Mouse (Mus musculus): Measurements from ENCODE around the gene Tmem212.
"Not testable (repeated sequence)": the region's sequence is repeated elsewhere in the genome, so short reads cannot be mapped to it uniquely, and the experiment has no call there.

The Tmem212 gene

DNA sequence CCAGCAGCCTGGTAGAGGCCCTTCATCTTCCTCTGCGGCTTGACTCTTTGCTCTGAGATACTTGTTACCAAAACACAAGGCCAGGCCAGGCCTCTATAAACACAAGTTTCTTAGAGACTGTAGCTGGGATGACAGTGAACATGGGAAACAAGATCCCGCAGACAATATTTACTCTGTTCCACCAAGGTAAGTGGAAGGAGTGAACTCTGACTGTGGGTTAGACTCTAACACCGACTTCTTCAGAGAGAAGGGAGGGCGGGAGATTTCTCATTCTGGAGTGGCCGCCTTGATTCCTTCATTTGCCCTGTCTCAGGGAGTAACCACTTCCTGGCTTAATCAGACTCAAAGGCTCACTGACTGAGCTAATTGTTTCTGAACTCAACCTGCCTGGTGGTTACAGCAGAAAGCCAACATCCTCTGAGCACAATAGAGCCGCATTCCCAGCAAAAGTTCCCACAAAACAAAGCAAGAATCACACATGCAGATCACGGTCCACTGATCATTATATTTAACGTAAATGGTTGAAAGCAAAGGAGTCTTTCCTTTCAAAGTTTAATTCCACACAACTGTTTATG is at the start of gene Tmem212:
Gene Tmem212, minus strand, starts transcription at position 51 of the 575 bp plus-strand sequence.
- no peak for DNase-seq (ENCODE audit: low read depth, low spot score)

GRCm38 (mm10) chr3:27945397-27945796 is 49.2 kb upstream of the Tmem212 start:
- not testable (repeated sequence) for DNase-seq (ENCODE audit: low read depth, low spot score)

DNA sequence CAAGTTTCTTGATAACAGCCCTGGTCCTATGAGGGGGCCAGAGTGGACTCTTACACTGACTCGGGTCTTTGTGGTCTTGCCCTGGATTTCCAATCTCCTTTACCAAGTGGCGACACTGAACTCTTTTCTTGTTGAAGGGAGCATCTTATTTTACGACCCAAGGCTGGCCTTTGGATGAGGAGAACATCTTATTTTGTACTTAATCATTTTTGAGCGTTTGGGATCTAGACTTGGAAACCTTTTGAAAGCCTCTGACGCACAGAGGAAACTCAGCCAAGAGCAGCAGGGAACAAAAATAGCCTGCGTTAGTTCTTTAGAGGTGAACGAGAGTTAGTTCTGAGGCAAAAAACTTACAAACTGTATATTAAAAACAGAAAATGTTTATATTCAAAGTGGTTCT is 46.8 kb upstream of the Tmem212 start:
- no peak for DNase-seq (ENCODE audit: low read depth, low spot score)

GRCm38 (mm10) chr3:27941634-27942033 is 45.5 kb upstream of the Tmem212 start:
- no peak for DNase-seq (ENCODE audit: low read depth, low spot score)

- DNase-seq (ENCODE audit: low read depth, low spot score) = peak; percentile 37
These were observed 42.5 kb upstream of the Tmem212 start, which contains the start of gene Pld1 for GRCm38 (mm10) chr3:27938381-27939323. Pld1 (plus strand) TSS chr3:27938695.

DNA sequence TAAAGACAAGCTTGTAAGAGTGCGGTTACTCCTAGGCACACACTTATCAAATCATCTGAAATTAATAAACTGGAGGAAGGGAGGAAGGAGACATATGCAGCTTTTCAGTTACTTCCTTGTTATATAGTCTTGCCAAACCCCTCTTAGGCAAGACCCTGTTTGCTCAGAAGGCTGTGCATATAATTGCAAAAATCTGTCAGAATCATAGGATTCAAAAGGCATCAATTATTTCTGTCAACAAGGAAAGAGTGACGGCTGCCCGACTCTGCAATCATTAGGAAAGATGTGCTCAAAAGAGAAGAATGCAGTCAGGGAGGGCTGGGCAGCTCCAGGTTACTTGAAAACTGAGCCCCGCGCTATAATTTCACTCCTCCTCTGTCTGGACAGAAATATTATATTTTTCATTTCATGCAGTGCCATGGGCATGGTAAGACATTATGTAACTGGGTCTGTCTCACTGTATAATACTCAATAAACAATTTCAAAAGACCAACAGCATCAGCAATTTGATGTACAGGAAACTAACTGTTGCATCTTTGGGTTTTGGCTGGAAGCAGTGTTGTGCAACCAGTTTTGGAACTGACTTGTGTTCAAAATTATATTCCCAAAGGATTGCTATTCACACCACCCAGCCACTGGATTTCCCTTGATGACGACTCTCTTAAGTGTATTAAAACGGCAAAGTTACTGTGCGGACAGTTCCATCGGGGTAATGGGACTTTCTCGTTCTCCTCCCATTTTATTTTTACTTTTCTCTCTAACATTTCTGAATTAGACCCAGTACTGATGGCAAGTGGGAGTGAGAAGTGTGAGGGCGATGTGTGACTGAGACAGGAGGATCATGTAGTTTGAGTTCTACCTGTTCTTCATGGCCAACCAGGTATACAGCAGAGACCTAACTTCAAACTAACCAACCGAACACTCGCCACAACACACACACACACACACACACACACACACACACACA is 41.3 kb upstream of the Tmem212 start:
- no peak for DNase-seq (ENCODE audit: low read depth, low spot score)

DNA sequence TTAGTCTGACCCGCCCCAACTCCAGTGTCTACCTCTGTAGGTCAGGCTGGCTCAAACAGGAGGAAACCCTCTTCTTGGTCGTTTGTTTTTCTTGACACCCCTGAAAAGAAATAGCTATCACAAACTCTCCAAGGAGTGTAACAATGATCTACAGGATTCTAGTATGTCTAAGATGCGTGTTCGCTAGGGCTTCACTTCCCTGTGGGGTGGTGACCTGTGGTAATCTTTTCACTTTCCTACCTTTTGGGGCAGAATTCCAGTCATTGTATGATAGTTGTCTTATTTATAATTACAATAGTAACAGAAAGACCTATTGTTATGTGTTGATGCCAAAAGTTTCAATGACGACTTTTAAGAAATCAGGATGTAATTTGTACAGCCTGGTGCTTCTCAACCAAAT is 40.6 kb upstream of the Tmem212 start:
- no peak for DNase-seq (ENCODE audit: low read depth, low spot score)

GRCm38 (mm10) chr3:27935644-27936043 is 39.5 kb upstream of the Tmem212 start:
- no peak for DNase-seq (ENCODE audit: low read depth, low spot score)

GRCm38 (mm10) chr3:27932391-27932790 is 36.2 kb upstream of the Tmem212 start:
- DNase-seq (ENCODE audit: low read depth, low spot score) = no peak

- DNase-seq (ENCODE audit: low read depth, low spot score) = no peak
These were observed 33.1 kb upstream of the Tmem212 start for GRCm38 (mm10) chr3:27929219-27929618.

- DNase-seq (ENCODE audit: low read depth, low spot score) = no peak
These were observed 27.9 kb upstream of the Tmem212 start for GRCm38 (mm10) chr3:27924037-27924436.

GRCm38 (mm10) chr3:27921268-27922020 is 25.3 kb upstream of the Tmem212 start:
- no peak for DNase-seq (ENCODE audit: low read depth, low spot score)

GRCm38 (mm10) chr3:27918656-27919436 is 22.7 kb upstream of the Tmem212 start:
- DNase-seq (ENCODE audit: low read depth, low spot score) = no peak

GRCm38 (mm10) chr3:27909016-27909415 is 12.8 kb upstream of the Tmem212 start:
- DNase-seq (ENCODE audit: low read depth, low spot score) = no peak

DNA sequence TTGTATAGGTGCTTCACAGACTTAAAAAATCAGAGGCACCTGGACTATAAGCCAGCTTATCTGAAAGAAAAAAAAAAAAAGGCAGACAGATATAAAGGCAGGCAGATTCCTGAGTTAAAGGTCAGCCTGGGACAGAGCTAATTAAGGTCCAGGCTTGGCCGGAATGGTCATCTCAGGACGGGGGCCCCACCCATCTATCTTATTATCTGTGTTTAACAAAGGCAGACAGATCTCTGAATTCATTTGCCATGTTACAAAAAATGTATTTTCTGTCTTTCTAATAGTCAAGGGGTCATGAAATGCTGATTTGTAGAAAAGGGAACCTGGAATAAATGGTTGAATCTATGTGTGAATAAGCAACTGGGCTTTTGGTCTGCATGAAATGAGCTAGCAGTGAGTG is 12.1 kb upstream of the Tmem212 start:
- DNase-seq (ENCODE audit: low read depth, low spot score) = no peak

DNA sequence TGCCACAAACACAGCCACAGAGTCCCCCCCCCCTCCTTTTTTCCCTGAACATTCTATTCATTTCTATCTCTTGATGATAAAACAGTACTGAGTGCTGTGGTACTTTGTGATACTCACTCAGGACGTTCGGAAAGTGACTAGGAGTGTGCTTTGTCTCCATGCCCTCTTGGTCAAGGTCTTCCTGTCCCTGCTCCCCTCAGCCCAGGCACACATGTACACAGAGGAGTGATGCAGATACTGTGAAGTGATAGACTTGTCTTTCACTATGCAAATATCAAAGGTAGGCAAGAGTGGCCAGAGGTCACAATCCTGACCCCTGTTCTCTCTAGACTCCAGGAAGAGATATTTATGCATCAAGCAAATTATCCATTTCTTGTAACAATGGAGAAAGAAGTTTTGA is 11.1 kb upstream of the Tmem212 start:
- no peak for DNase-seq (ENCODE audit: low read depth, low spot score)

DNA sequence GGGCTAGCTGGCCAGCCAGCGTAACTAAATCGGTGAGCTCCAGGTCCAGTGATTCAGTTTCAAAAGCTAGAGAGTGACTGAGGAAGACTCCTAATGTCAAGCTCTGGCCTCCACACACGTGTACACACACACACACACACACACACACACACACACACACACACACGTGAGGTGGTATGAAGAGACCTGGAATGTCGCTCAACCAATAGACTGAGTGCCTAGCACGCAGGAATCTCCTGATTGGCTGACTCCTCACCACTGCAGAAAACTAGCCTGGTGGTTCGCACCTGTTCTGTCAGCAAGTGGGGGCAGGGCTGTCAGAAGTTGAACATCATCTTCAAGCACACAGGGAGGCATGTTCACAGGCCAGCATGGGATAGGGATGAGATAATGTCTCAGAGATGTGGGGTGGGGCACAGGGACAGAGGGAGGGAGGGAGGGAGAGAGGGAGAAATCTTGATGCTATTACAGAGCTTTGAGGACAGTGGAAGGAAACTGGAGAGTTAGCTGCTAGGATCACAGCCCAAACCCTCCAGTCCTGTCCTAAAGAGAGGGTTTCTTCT is 10.6 kb upstream of the Tmem212 start:
- no peak for DNase-seq (ENCODE audit: low read depth, low spot score)

GRCm38 (mm10) chr3:27904659-27905330 is 8.6 kb upstream of the Tmem212 start:
- no peak for DNase-seq (ENCODE audit: low read depth, low spot score)

- no peak for DNase-seq (ENCODE audit: low read depth, low spot score)
These were observed 5.7 kb upstream of the Tmem212 start for GRCm38 (mm10) chr3:27901846-27902245.

Data from embryo, embryonic 11.5 days (tissue).